Mouse (Mus musculus) liver, embryonic 14.5 days (tissue): ENCODE measurements around the gene Hao1. TPM values are rescaled to one million over a fixed set of nuclear protein-coding genes. Genes with fewer than 3 reads are reported as not detected.

Experiments
- ATAC-seq: fragments of 200-750 bp; cut with Nextera tagmentation; 2 replicates; pipeline ENCODE4 v1.8.0; 2017; ENCODE audit warnings: moderate number of reproducible peaks, mild to moderate bottlenecking, moderate library complexity; ENCODE audit not compliant: insufficient read depth
- DNase-seq, 3 experiments: peaks; one replicate each; pipeline ENCODE4 v3.0.0-alpha.2; 2012 to 2013; ENCODE audit warnings: low read depth in 3 of 3, low spot score in 3 of 3
- H3K27ac ChIP-seq: fragments of 300-500 bp; sonication (generic); 2 replicates; pipeline ENCODE4 v1.5.1; 2014; ENCODE audit warnings: moderate library complexity, mild to moderate bottlenecking, control low read depth, inconsistent platforms
- H3K27me3 ChIP-seq: fragments of 300-500 bp; sonication (generic); 2 replicates; pipeline ENCODE4 v1.6.1; 2014; ENCODE audit warnings: mild to moderate bottlenecking, low read length, moderate library complexity; ENCODE audit not compliant: control insufficient read depth, insufficient read depth
- H3K36me3 ChIP-seq: fragments of 300-500 bp; sonication (generic); replicated peaks from 2 replicates; pipeline ENCODE4 v1.6.1; 2014; ENCODE audit warnings: low read depth; ENCODE audit not compliant: control insufficient read depth, insufficient read depth
- H3K4me1 ChIP-seq, 2 experiments: fragments of 200-500 bp in 1 of 2; fragments of 300-500 bp in 1 of 2; sonication (generic) in 1 of 2; replicated peaks; 2 replicates each; pipeline ENCODE4 v1.6.1; 2012 to 2014; ENCODE audit warnings: antibody characterized with exemption in 1 of 2, inconsistent platforms in 1 of 2, low read length in 1 of 2; ENCODE audit not compliant: control insufficient read depth in 2 of 2, insufficient read depth in 2 of 2
- H3K4me2 ChIP-seq: fragments of 300-500 bp; sonication (generic); 2 replicates; pipeline ENCODE4 v1.6.1; 2014; ENCODE audit warnings: low read depth, mild to moderate bottlenecking, control low read depth, moderate library complexity
- H3K4me3 ChIP-seq, 2 experiments: fragments of 200-500 bp in 1 of 2; fragments of 300-500 bp in 1 of 2; sonication (generic) in 1 of 2; 2 replicates each; pipeline ENCODE4 v1.5.1; 2012 to 2014; ENCODE audit warnings: low read depth in 2 of 2, low read length in 2 of 2, mild to moderate bottlenecking in 2 of 2, control low read depth in 1 of 2, inconsistent platforms in 1 of 2, moderate library complexity in 1 of 2; ENCODE audit not compliant: insufficient read depth in 1 of 2
- H3K9ac ChIP-seq: fragments of 300-500 bp; sonication (generic); replicated peaks from 2 replicates; pipeline ENCODE4 v1.6.1; 2014; ENCODE audit warnings: mild to moderate bottlenecking, control low read depth, moderate library complexity
- H3K9me3 ChIP-seq: fragments of 300-500 bp; sonication (generic); 2 replicates; pipeline ENCODE4 v1.6.1; 2016; ENCODE audit warnings: low read length, mixed read lengths; ENCODE audit not compliant: control insufficient read depth
- CTCF ChIP-seq: IDR thresholded peaks from 2 replicates; pipeline ENCODE4 v1.5.1; 2016; ENCODE audit warnings: antibody characterized with exemption, low read depth, control low read depth
- EP300 ChIP-seq: IDR thresholded peaks from 2 replicates; pipeline ENCODE4 v1.6.1; 2016; ENCODE audit warnings: antibody characterized with exemption, low read depth
- WGBS: fragments of 180-500 bp; shearing (Covaris S2); extraction: QIAGEN DNeasy Blood & Tissue Kit; methylation state at CpG from one replicate; pipeline ENCODE4 v1.1.7; 2014; ENCODE audit not compliant: insufficient replicate concordance; 5-methylcytosine and 5-hydroxymethylcytosine counted together
- polyA plus RNA-seq, 2 experiments: library from polyadenylated mRNA; depleted of rRNA in 1 of 2; stranded (reverse) in 1 of 2; unstranded in 1 of 2; fragments of >200 nt; fragmentation: Nextera tagmentation in 1 of 2; extraction: Ambion mirVana in 1 of 2; gene quantifications; 2 replicates each; pipeline versions ENCODE4 v1.2.1 to v1.2.3; 2012 to 2014

Hao1 gene
- polyA plus RNA-seq, 2 experiments: 0.41 to 0.71 TPM

- TF ChIP-seq CTCF (no peak), EP300 (no peak)
- WGBS: 55% methylated on average over 1 of the region's 1 CpGs
- Histone ChIP-seq H3K27me3 (no peaks in the 10 kb centered on the region), H3K4me2 (no peak overlapping the region), H3K27ac (no peak overlapping the region), H3K36me3 (no peaks in the 10 kb centered on the region), H3K4me3 (no peak overlapping the region), H3K9me3 (no peaks in the 10 kb centered on the region), H3K9ac (no peak overlapping the region), H3K4me1 (no peaks in the 10 kb centered on the region)
- no peak for DNase-seq
- ATAC-seq: no peak
These were observed 101.4 kb downstream of the Hao1 start for GRCm38 (mm10) chr2:134452748-134453147.

DNA sequence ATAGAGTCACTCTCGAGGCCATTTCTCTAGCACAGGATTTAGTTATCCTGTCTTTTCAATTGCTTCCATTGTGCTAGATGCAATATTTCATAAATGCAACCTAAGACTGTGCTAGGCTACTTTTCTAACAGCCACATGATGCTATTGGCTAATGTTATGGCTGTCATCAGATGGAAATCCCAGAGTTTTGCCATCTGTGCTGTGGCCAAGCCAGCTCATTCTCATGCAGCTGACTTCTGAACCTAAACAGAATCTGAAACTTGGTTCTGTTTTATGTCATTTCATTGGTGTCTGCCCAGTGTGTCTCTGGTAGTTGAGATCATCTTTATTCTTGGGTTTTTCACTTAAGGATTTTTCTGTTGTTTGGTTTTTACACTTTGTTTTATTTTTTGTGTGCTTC lies 103.2 kb downstream of the Hao1 start:
- H3K36me3 ChIP-seq: no peaks in the 10 kb centered on the region
- DNase-seq (no peak), ATAC-seq (no peak)
- H3K4me1 ChIP-seq: no peaks in the 10 kb centered on the region
- no peaks in the 10 kb centered on the region for H3K27me3 ChIP-seq
- no peak overlapping the region for H3K4me3 ChIP-seq
- H3K4me2 ChIP-seq: no peak overlapping the region
- no peak for TF ChIP-seq CTCF
- TF ChIP-seq EP300: no peak
- WGBS: 39% methylated on average over 1 of the region's 1 CpGs
- H3K9ac ChIP-seq: no peak overlapping the region
- no peaks in the 10 kb centered on the region for H3K9me3 ChIP-seq
- no peak overlapping the region for H3K27ac ChIP-seq

Other genes starting within 250 kb of the Hao1 start
- gene Tmx4, start 89.8 kb upstream of the Hao1 start, polyA plus RNA-seq (2012; rRNA removed): 3.3 and 4.6 TPM in 2 replicates
- 9.6 and 10.0 TPM in 2 replicates for gene Tmx4, start 89.8 kb upstream of the Hao1 start, polyA plus RNA-seq (2014; fragmentation: Nextera tagmentation; extraction: Ambion mirVana)
- 0.43 and 0.56 TPM in 2 replicates for gene Plcb1, start 231.7 kb upstream of the Hao1 start, polyA plus RNA-seq (2012; rRNA removed)
- 1.7 and 3.0 TPM in 2 replicates for gene Plcb1, start 231.7 kb upstream of the Hao1 start, polyA plus RNA-seq (2014; fragmentation: Nextera tagmentation; extraction: Ambion mirVana)